Mouse (Mus musculus) stomach, postnatal 0 days (tissue): ENCODE data around the gene Gm38392.

Source experiments
- CTCF ChIP-seq: IDR thresholded peaks from 2 replicates; pipeline ENCODE4 v1.5.1; 2016; ENCODE audit warnings: antibody characterized with exemption, low read depth, mild to moderate bottlenecking, moderate library complexity
- EP300 ChIP-seq: optimal IDR thresholded peaks from 2 replicates; pipeline ENCODE3; 2016; ENCODE audit warnings: antibody characterized with exemption

DNA sequence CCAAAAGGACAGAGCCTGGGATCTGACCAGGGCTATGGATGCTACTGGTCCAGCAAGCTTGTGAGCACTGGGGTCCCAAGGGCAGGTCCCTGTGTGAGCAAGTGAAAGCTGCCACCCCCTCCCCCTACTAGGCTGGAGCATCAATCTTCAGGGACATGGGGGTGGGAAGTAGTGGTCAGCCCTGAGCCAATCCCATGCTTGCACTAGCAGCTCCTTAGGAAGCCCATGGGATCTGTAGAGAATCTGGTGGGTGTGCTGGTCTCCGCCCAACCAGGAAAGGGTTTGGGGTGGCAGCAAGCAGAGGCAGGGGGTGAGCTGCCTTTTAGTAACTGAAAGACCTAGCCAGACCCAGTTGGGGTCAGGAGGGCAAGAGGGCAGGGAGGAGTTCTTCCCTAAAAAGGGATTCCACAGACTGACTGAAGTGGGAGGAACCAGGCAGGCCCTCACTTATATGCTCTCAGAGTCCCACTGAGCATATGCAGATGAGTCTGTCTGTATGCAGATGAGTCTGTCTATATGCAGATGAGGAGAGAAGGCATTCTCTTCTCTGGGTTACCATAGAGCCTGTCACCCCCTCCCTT, 55.9 kb downstream of the Gm38392 start:
- no peak for TF ChIP-seq CTCF
- no peak for TF ChIP-seq EP300
